Mouse (Mus musculus) brain, embryonic 14.5 days (tissue): ENCODE measurements at regions not wholly inside any gene's neighbourhood (a gene's known extent, or its start where the extent isn't known, plus 50 kb on each side); places are given as distances from the start of the nearest gene placed in this dataset.

Experiments used
- CTCF ChIP-seq: fragments of 200-500 bp; IDR thresholded peaks from 2 replicates; pipeline ENCODE4 v1.5.1; 2012; ENCODE audit warnings: inconsistent platforms, mild to moderate bottlenecking, moderate library complexity, borderline replicate concordance; ENCODE audit not compliant: insufficient read depth, insufficient read length; ENCODE audit errors: extremely low read depth
- POLR2A ChIP-seq: fragments of 200-500 bp; IDR thresholded peaks from 2 replicates; pipeline ENCODE4 v1.6.1; 2012; ENCODE audit warnings: mild to moderate bottlenecking, inconsistent platforms, borderline replicate concordance; ENCODE audit not compliant: poor library complexity, insufficient read depth, insufficient read length, severe bottlenecking; ENCODE audit errors: extremely low read depth

DNA sequence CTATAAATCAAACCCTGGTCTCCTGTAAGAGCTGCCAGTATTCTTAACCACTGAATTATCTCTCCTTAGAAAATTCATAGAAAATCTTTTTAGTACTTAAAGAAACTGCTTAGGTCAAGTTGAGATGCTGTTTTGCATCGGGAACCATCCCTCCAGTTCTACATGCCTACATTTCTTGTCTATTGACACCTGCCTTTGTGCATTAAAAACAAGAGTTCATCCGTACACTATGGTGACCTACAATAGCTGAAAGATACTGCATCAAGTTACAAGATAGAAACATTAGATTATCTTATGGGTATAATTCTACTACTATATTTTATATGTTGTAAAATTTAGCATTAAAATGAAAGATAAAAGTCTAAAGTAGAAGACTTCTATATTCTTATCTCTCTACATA, 57.6 kb upstream of the Immp2l start:
- TF ChIP-seq CTCF (no peak), POLR2A (no peak)
